Mouse (Mus musculus): ENCODE measurements around the gene Trmt5. TPM values are rescaled to one million over a fixed set of nuclear protein-coding genes. Genes with fewer than 3 reads are reported as not detected.

The Trmt5 gene
- polyA plus RNA-seq, 2 experiments, result 5.9 to 8.6 TPM

DNA sequence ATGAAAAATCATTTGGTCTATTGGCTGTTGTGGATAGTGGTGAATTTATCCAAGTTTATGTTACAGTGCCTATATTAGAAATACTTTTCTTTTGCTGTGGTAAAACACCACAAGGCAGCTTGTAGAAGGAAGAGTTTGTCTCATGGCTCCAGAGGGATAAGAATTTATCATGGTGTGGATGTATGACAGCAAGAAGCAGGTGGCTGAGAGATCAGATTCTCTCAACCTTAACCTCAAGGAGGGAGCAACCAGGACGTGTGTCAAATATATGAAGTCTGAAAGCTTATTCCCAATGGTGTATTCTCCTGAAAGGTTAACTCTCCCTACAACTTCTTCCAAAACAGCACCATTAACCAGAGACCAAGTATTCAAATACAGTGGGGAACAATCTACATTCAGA lies 19.9 kb downstream of the Trmt5 start:
- no peak for TF ChIP-seq EP300 (IDR thresholded peaks at IDR 0.05; ENCODE audit: low read depth)
- TF ChIP-seq CTCF (IDR thresholded peaks at IDR 0.05; ENCODE audit: low read depth), result no peak
- 54% methylated on average over 1 of the region's 1 CpGs for WGBS (ENCODE audit: insufficient replicate concordance)
- H3K27ac ChIP-seq, result no peak overlapping the region
- H3K36me3 ChIP-seq (replicated peaks; ENCODE audit: control insufficient read depth, insufficient read depth, low read depth), result no peaks in the 10 kb centered on the region
- no peak overlapping the region for H3K4me3 ChIP-seq (ENCODE audit: insufficient read depth in 1 of 2, low read depth in 2 of 2, low read length in 2 of 2)
- H3K4me2 ChIP-seq (ENCODE audit: low read depth), result no peak overlapping the region
- no peaks in the 10 kb centered on the region for H3K9me3 ChIP-seq (ENCODE audit: control insufficient read depth, low read length)
- H3K27me3 ChIP-seq (ENCODE audit: control insufficient read depth, insufficient read depth, low read length), result no peaks in the 10 kb centered on the region
- DNase-seq (ENCODE audit: low read depth in 3 of 3, low spot score in 3 of 3) (no peak), ATAC-seq (ENCODE audit: insufficient read depth) (no peak)
- no peaks in the 10 kb centered on the region for H3K4me1 ChIP-seq (replicated peaks; ENCODE audit: control insufficient read depth in 2 of 2, insufficient read depth in 2 of 2, low read length in 1 of 2)
- H3K9ac ChIP-seq (replicated peaks), result no peak overlapping the region

DNA sequence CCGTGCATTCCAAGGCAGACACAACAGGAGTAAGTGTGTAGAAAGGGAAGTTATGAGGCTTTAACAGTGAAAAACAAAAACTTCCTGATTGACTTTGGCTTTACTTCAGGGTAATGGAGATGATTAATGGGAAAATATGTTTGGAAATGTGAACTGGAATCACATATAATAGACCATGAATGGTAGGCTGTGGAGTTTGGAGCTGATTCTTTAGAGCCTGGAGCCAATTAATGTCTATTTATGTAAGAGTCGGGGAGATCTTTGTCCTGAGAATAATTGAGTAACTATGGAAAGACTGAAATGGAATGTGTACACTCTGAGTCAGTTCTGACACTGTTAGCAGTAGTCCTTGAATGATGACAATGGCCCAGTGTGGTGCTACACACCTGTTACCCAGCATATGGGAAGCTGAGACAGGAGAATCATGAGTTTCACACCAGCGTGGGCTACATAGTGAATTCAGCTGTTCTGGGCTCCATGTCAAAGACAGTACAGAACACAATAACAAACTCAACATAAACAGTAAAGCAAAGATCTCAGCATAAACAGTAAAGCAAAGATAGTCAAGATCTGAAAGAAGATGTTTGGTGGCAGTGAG lies 21.0 kb downstream of the Trmt5 start:
- H3K27ac ChIP-seq, result no peak overlapping the region
- H3K4me3 ChIP-seq (ENCODE audit: insufficient read depth in 1 of 2, low read depth in 2 of 2, low read length in 2 of 2), result no peak overlapping the region
- no peak overlapping the region for H3K4me2 ChIP-seq (ENCODE audit: low read depth)
- ATAC-seq (ENCODE audit: insufficient read depth), result no peak
- H3K9me3 ChIP-seq (ENCODE audit: control insufficient read depth, low read length), result no peaks in the 10 kb centered on the region
- no peaks in the 10 kb centered on the region for H3K36me3 ChIP-seq (replicated peaks; ENCODE audit: control insufficient read depth, insufficient read depth, low read depth)
- WGBS (ENCODE audit: insufficient replicate concordance), result 70% methylated on average over 3 of the region's 3 CpGs
- no peak overlapping the region for H3K9ac ChIP-seq (replicated peaks)
- H3K27me3 ChIP-seq (ENCODE audit: control insufficient read depth, insufficient read depth, low read length), result no peaks in the 10 kb centered on the region
- TF ChIP-seq EP300 (IDR thresholded peaks at IDR 0.05; ENCODE audit: low read depth) (no peak), CTCF (IDR thresholded peaks at IDR 0.05; ENCODE audit: low read depth) (no peak)
- H3K4me1 ChIP-seq (replicated peaks; ENCODE audit: control insufficient read depth in 2 of 2, insufficient read depth in 2 of 2, low read length in 1 of 2), result no peaks in the 10 kb centered on the region
- DNase-seq (ENCODE audit: low read depth in 3 of 3, low spot score in 3 of 3), result no peak

DNA sequence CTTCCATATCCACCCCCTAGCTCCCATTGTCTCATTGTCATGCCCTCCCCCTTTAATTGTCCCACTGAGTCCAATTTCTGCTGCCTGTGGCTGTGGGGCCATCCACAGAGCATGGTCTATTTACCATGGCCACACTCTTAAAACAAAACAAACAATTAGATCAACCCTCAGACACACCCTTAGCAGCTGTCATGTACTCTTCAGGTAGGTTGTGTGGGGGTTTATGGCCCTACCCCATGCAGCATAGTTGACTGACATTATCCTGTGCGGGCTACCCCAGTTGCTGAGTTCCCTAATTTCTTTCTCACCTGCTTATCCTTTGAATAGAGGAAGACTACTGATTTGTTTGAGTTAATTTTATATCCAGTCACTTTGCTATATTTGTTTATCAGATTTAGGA lies 26.2 kb downstream of the Trmt5 start:
- Histone ChIP-seq H3K9ac (replicated peaks) (no peak overlapping the region), H3K4me2 (ENCODE audit: low read depth) (no peak overlapping the region), H3K4me1 (replicated peaks; ENCODE audit: control insufficient read depth in 2 of 2, insufficient read depth in 2 of 2, low read length in 1 of 2) (no peaks in the 10 kb centered on the region), H3K27ac (no peak overlapping the region), H3K36me3 (replicated peaks; ENCODE audit: control insufficient read depth, insufficient read depth, low read depth) (no peaks in the 10 kb centered on the region), H3K9me3 (ENCODE audit: control insufficient read depth, low read length) (no peaks in the 10 kb centered on the region), H3K27me3 (ENCODE audit: control insufficient read depth, insufficient read depth, low read length) (no peaks in the 10 kb centered on the region), H3K4me3 (ENCODE audit: insufficient read depth in 1 of 2, low read depth in 2 of 2, low read length in 2 of 2) (no peak overlapping the region)
- ATAC-seq (ENCODE audit: insufficient read depth) (no peak), DNase-seq (ENCODE audit: low read depth in 3 of 3, low spot score in 3 of 3) (no peak)
- 66% methylated on average over 1 of the region's 1 CpGs for WGBS (ENCODE audit: insufficient replicate concordance)
- no peak for TF ChIP-seq CTCF (IDR thresholded peaks at IDR 0.05; ENCODE audit: low read depth)
- no peak for TF ChIP-seq EP300 (IDR thresholded peaks at IDR 0.05; ENCODE audit: low read depth)

DNA sequence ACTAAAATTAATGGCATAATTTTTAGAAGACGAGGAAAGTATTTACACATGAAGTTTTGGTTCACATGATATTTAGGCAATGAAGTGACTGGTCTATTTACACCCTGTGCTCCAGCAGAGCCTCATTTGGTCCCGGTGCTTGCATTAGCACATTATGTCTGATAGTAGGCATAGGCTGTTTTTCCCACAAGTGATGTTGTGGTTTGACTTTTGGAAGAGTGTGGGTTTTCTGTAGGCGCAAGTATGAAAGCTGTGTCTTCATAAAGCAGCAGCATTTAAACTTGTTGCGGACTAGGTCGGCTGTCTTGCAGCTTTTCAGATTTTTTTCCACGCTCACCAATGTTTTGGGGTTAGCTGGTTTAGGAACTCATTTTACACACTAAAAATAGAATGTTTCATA lies 27.2 kb downstream of the Trmt5 start:
- Histone ChIP-seq H3K9me3 (ENCODE audit: control insufficient read depth, low read length) (no peaks in the 10 kb centered on the region), H3K4me2 (ENCODE audit: low read depth) (no peak overlapping the region), H3K36me3 (replicated peaks; ENCODE audit: control insufficient read depth, insufficient read depth, low read depth) (no peaks in the 10 kb centered on the region), H3K4me3 (ENCODE audit: insufficient read depth in 1 of 2, low read depth in 2 of 2, low read length in 2 of 2) (no peak overlapping the region), H3K4me1 (replicated peaks; ENCODE audit: control insufficient read depth in 2 of 2, insufficient read depth in 2 of 2, low read length in 1 of 2) (no peaks in the 10 kb centered on the region), H3K27ac (no peak overlapping the region), H3K27me3 (ENCODE audit: control insufficient read depth, insufficient read depth, low read length) (no peaks in the 10 kb centered on the region), H3K9ac (replicated peaks) (no peak overlapping the region)
- WGBS (ENCODE audit: insufficient replicate concordance), result 79% methylated on average over 6 of the region's 6 CpGs
- TF ChIP-seq CTCF (IDR thresholded peaks at IDR 0.05; ENCODE audit: low read depth), result no peak
- TF ChIP-seq EP300 (IDR thresholded peaks at IDR 0.05; ENCODE audit: low read depth), result no peak
- no peak for ATAC-seq (ENCODE audit: insufficient read depth)
- DNase-seq (ENCODE audit: low read depth in 3 of 3, low spot score in 3 of 3), result no peak

DNA sequence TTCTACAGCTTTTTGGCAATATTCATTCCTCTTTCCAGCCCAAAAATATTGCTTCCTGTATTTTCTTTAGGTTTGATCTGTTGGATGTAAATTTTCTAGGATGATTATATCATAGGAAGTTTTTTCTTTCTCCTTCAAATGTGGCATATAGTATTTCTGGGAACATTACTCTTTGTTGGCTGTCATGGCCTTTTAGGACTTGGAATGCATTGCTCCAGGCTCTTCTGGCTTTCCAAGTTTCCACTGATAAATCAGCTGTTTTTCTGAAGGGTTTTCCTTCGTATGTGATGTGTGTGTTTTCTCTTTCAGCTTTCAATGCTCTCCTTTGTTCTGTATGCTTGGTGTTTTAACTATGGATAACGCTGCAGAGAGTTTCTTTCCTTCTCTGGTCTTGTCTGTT lies 31.5 kb downstream of the Trmt5 start:
- Histone ChIP-seq H3K36me3 (replicated peaks; ENCODE audit: control insufficient read depth, insufficient read depth, low read depth) (no peaks in the 10 kb centered on the region), H3K27me3 (ENCODE audit: control insufficient read depth, insufficient read depth, low read length) (no peaks in the 10 kb centered on the region), H3K27ac (no peak overlapping the region), H3K9me3 (ENCODE audit: control insufficient read depth, low read length) (no peaks in the 10 kb centered on the region), H3K4me2 (ENCODE audit: low read depth) (no peak overlapping the region), H3K4me3 (ENCODE audit: insufficient read depth in 1 of 2, low read depth in 2 of 2, low read length in 2 of 2) (no peak overlapping the region), H3K9ac (replicated peaks) (no peak overlapping the region), H3K4me1 (replicated peaks; ENCODE audit: control insufficient read depth in 2 of 2, insufficient read depth in 2 of 2, low read length in 1 of 2) (no peaks in the 10 kb centered on the region)
- 67% methylated on average over 2 of the region's 2 CpGs for WGBS (ENCODE audit: insufficient replicate concordance)
- DNase-seq (ENCODE audit: low read depth in 3 of 3, low spot score in 3 of 3) (no peak), ATAC-seq (ENCODE audit: insufficient read depth) (no peak)
- TF ChIP-seq CTCF (IDR thresholded peaks at IDR 0.05; ENCODE audit: low read depth), result no peak
- TF ChIP-seq EP300 (IDR thresholded peaks at IDR 0.05; ENCODE audit: low read depth), result no peak

Data from liver, embryonic 14.5 days (tissue).